Mouse (Mus musculus): Measurements from ENCODE around the gene Cdh4.

Cdh4 gene

GRCm38 (mm10) chr2:179476622-179477021, 34.4 kb downstream of the Cdh4 start:
- no peak for DNase-seq

- DNase-seq: no peak
Measured at GRCm38 (mm10) chr2:179480800-179481200, 38.6 kb downstream of the Cdh4 start.

GRCm38 (mm10) chr2:179481363-179481762, 39.1 kb downstream of the Cdh4 start:
- no peak for DNase-seq

GRCm38 (mm10) chr2:179488526-179489139, 46.4 kb downstream of the Cdh4 start:
- DNase-seq: no peak

- no peak for DNase-seq
Measured at GRCm38 (mm10) chr2:179491891-179492290, 49.7 kb downstream of the Cdh4 start.

GRCm38 (mm10) chr2:179494276-179494675, 52.0 kb downstream of the Cdh4 start:
- no peak for DNase-seq

- DNase-seq: peak; percentile 6
Measured at GRCm38 (mm10) chr2:179510439-179510838, 68.2 kb downstream of the Cdh4 start.

- no peak for DNase-seq
Measured at GRCm38 (mm10) chr2:179516559-179516958, 74.3 kb downstream of the Cdh4 start.

GRCm38 (mm10) chr2:179518456-179519032, 76.3 kb downstream of the Cdh4 start:
- no peak for DNase-seq

- DNase-seq: peak; percentile 39
Measured at GRCm38 (mm10) chr2:179519161-179519560, 76.9 kb downstream of the Cdh4 start.

- no peak for DNase-seq
Measured at GRCm38 (mm10) chr2:179519931-179520330, 77.7 kb downstream of the Cdh4 start.

- DNase-seq: no peak
Measured at GRCm38 (mm10) chr2:179520941-179521340, 78.7 kb downstream of the Cdh4 start.

GRCm38 (mm10) chr2:179521444-179521843, 79.2 kb downstream of the Cdh4 start:
- no peak for DNase-seq

GRCm38 (mm10) chr2:179522141-179522540, 79.9 kb downstream of the Cdh4 start:
- no peak for DNase-seq

- DNase-seq: no peak
Measured at GRCm38 (mm10) chr2:179526976-179527375, 84.7 kb downstream of the Cdh4 start.

GRCm38 (mm10) chr2:179530436-179531040, 88.3 kb downstream of the Cdh4 start:
- no peak for DNase-seq

- DNase-seq: no peak
Measured at GRCm38 (mm10) chr2:179533196-179533595, 91.0 kb downstream of the Cdh4 start.

GRCm38 (mm10) chr2:179533881-179534280, 91.7 kb downstream of the Cdh4 start:
- DNase-seq: no peak

- no peak for DNase-seq
Measured at GRCm38 (mm10) chr2:179535204-179535603, 93.0 kb downstream of the Cdh4 start.

GRCm38 (mm10) chr2:179536762-179537161, 94.5 kb downstream of the Cdh4 start:
- no peak for DNase-seq

GRCm38 (mm10) chr2:179537390-179537789, 95.2 kb downstream of the Cdh4 start:
- peak; percentile 69 for DNase-seq

- no peak for DNase-seq
Measured at GRCm38 (mm10) chr2:179537800-179538450, 95.7 kb downstream of the Cdh4 start.

GRCm38 (mm10) chr2:179538535-179538934, 96.3 kb downstream of the Cdh4 start:
- no peak for DNase-seq
